Comparison of ENCODE assay signal across 19 mouse cellular contexts in the genomic region with DNA sequence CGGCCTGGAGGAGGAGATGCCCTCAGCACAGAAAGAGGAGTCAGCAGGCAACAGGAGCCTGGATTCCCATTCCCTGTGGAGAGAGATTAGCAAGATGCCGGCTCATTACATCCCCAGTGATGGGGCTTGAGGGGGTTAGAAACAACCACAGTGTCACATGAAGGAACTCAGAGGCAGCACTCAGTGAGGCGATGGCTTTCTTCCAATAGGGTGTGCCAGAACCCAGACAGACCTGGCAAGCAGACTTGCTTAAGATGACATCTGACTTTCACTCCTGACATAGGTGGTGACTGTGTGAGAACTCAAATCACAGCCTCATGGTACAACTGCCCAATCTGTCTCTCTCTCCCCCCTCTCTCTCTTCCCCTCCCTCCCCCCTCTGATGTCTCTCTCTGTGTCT. TPM values are rescaled to one million over a fixed set of nuclear protein-coding genes. Genes with fewer than 3 reads are reported as not detected.
A peak's percentile ranks its signal among the peaks of the same experiment; 100 is the strongest.
DNase-seq lines count a peak whose midpoint lies in the region; ATAC-seq and TF ChIP-seq lines count a peak whose summit lies in the region.
"Had no signal": no experiment of that assay in that cellular context is flagged by ENCODE, and none has a peak within 500 bp of the region (broad histone marks: within the 10 kb centered on the region; RNA-seq: fewer than 3 reads in every experiment).

No protein-coding gene starts in this region.

- no peak overlapping the region for H3K4me3 ChIP-seq in forebrain, postnatal 0 days (ENCODE audit: low read depth, low read length)
- H3K4me3 ChIP-seq in forebrain, embryonic 12.5 days (replicated peaks) = no peak overlapping the region
- no peak overlapping the region for H3K4me3 ChIP-seq in left cerebral cortex, adult 2 months
- H3K4me3 ChIP-seq: embryonic facial prominence, embryonic 15.5 days; hindbrain, embryonic 12.5 days; limb, embryonic 12.5 days; midbrain, embryonic 13.5 days; neural tube, embryonic 12.5 days had no signal

- no peak overlapping the region for H3K9ac ChIP-seq in forebrain, postnatal 0 days
- no peak overlapping the region for H3K9ac ChIP-seq in forebrain, embryonic 12.5 days
- H3K9ac ChIP-seq: embryonic facial prominence, embryonic 15.5 days; hindbrain, embryonic 12.5 days; limb, embryonic 12.5 days; liver, embryonic 14.5 days; midbrain, embryonic 13.5 days; neural tube, embryonic 12.5 days had no signal

- no peaks in the 10 kb centered on the region for H3K36me3 ChIP-seq in forebrain, postnatal 0 days (ENCODE audit: insufficient read depth)
- no peaks in the 10 kb centered on the region for H3K36me3 ChIP-seq in forebrain, embryonic 12.5 days (replicated peaks)
- H3K36me3 ChIP-seq: embryonic facial prominence, embryonic 15.5 days; hindbrain, embryonic 12.5 days; limb, embryonic 12.5 days; midbrain, embryonic 13.5 days; neural tube, embryonic 12.5 days had no signal

- no peaks in the 10 kb centered on the region for H3K4me1 ChIP-seq in forebrain, postnatal 0 days (ENCODE audit: insufficient read depth)
- peaks cover 8% of the 10 kb centered on the region for H3K4me1 ChIP-seq in forebrain, embryonic 12.5 days
- H3K4me1 ChIP-seq: embryonic facial prominence, embryonic 15.5 days; hindbrain, embryonic 12.5 days; limb, embryonic 12.5 days; neural tube, embryonic 12.5 days had no signal

- H3K4me2 ChIP-seq in forebrain, postnatal 0 days (ENCODE audit: low read depth) = no peak overlapping the region
- no peak overlapping the region for H3K4me2 ChIP-seq in forebrain, embryonic 12.5 days
- H3K4me2 ChIP-seq: embryonic facial prominence, embryonic 15.5 days; hindbrain, embryonic 12.5 days; limb, embryonic 12.5 days; midbrain, embryonic 13.5 days; neural tube, embryonic 12.5 days had no signal

- no peaks in the 10 kb centered on the region for H3K27me3 ChIP-seq in forebrain, postnatal 0 days (ENCODE audit: insufficient read depth, low read length)
- no peaks in the 10 kb centered on the region for H3K27me3 ChIP-seq in forebrain, embryonic 12.5 days
- H3K27me3 ChIP-seq: embryonic facial prominence, embryonic 15.5 days; hindbrain, embryonic 12.5 days; limb, embryonic 12.5 days; neural tube, embryonic 12.5 days had no signal

- intact Hi-C loops in left cerebral cortex, postnatal 4 days (cut with DNase I) = no loop called here
- intact Hi-C loops in left cerebral cortex, adult 2 months (cut with DNase I) = no loop called here

- no peaks in the 10 kb centered on the region for H3K9me3 ChIP-seq in forebrain, postnatal 0 days (ENCODE audit: low read length)
- no peaks in the 10 kb centered on the region for H3K9me3 ChIP-seq in forebrain, embryonic 12.5 days
- H3K9me3 ChIP-seq: embryonic facial prominence, embryonic 15.5 days; limb, embryonic 12.5 days; midbrain, embryonic 13.5 days; neural tube, embryonic 12.5 days had no signal

- DNase-seq in adrenal gland, postnatal 14 days = peak; percentile 21
- no peak for DNase-seq in adrenal gland, postnatal 10 days
- DNase-seq in forebrain, postnatal 0 days = peak; percentile 36
- DNase-seq in left cerebral cortex, postnatal 4 days = peak; percentile 27
- DNase-seq in left cerebral cortex, adult 2 months (ENCODE audit: extremely low spot score in 1 of 2, low spot score in 2 of 2) = no peak
- peak; percentile 31 for DNase-seq in adipocyte (ENCODE audit: low spot score)
- no peak for DNase-seq in urinary bladder, postnatal 25 days (ENCODE audit: low spot score)
- DNase-seq: cerebellum, adult 9-11 months; kidney, postnatal 4 days; layer of hippocampus, adult 9-11 months; thymus, postnatal 36 days had no signal

- no peak for TF ChIP-seq CTCF in forebrain, postnatal 0 days (IDR thresholded peaks at IDR 0.05; ENCODE audit: low read depth)
- TF ChIP-seq CTCF in left cerebral cortex, adult 2 months (IDR thresholded peaks at IDR 0.05) = no peak

- WGBS in forebrain, postnatal 0 days = 32% methylated on average over 3 of the region's 3 CpGs
- 49% methylated on average over 3 of the region's 3 CpGs for WGBS in forebrain, embryonic 12.5 days

- H3K27ac ChIP-seq in forebrain, postnatal 0 days (ENCODE audit: low read depth, low read length) = no peak overlapping the region
- H3K27ac ChIP-seq in forebrain, embryonic 12.5 days = no peak overlapping the region
- H3K27ac ChIP-seq in left cerebral cortex, adult 2 months = no peak overlapping the region
- H3K27ac ChIP-seq: embryonic facial prominence, embryonic 15.5 days; hindbrain, embryonic 12.5 days; limb, embryonic 12.5 days; liver, embryonic 14.5 days; midbrain, embryonic 13.5 days; neural tube, embryonic 12.5 days had no signal

- ATAC-seq in forebrain, postnatal 0 days = peak; percentile 65
- no peak for ATAC-seq in forebrain, embryonic 12.5 days (ENCODE audit: low FRiP score)
- ATAC-seq: CD4-positive, CD25-positive, alpha-beta regulatory T cell, adult 4 months; midbrain, embryonic 13.5 days had no signal

RNA-seq across cellular contexts. Expression of gene Atrnl1, which starts 50.1 kb away (rescaled TPM):
- 28.2 and 29.0 TPM in 2 replicates for total RNA-seq in adrenal gland, postnatal 14 days (2021)
- total RNA-seq in adrenal gland, postnatal 10 days (2021) = 10 to 100 TPM; 25.3 to 33.2 TPM
- 56.7 and 59.9 TPM in 2 replicates for total RNA-seq in forebrain, postnatal 0 days (2014; rRNA removed)
- 4.5 and 4.8 TPM in 2 replicates for polyA plus RNA-seq in forebrain, postnatal 0 days (2015; fragmentation: Nextera tagmentation; extraction: Ambion mirVana)
- polyA plus RNA-seq in forebrain, embryonic 12.5 days (2016; fragmentation: Nextera tagmentation; extraction: Ambion mirVana) = 7.6 and 7.8 TPM in 2 replicates
- 10 to 100 TPM; 79.5 to 86.2 TPM for total RNA-seq in left cerebral cortex, postnatal 4 days (2021)
- 100 to 1,000 TPM; 104 to 106 TPM for total RNA-seq in left cerebral cortex, adult 2 months (2021)

Comparison
In these comparisons a context has a peak if more than half of its experiments do, and no peak if none do; other contexts are left out.
1. DNase-seq: peak in adrenal gland, postnatal 14 days (single experiment), forebrain, postnatal 0 days (single experiment), left cerebral cortex, postnatal 4 days (single experiment) and adipocyte (single experiment); none in adrenal gland, postnatal 10 days (single experiment), left cerebral cortex, adult 2 months (0 of 2) and urinary bladder, postnatal 25 days (single experiment).